Mouse (Mus musculus) hindbrain, embryonic 14.5 days (tissue): ENCODE measurements around the gene Tfe3. TPM values are rescaled to one million over a fixed set of nuclear protein-coding genes. Genes with fewer than 3 reads are reported as not detected.
"Not testable (repeated sequence)": the region's sequence is repeated elsewhere in the genome, so short reads cannot be mapped to it uniquely, and the experiment has no call there.

Experiments used
- ATAC-seq: fragments of 200-750 bp; cut with Nextera tagmentation; 2 replicates; pipeline ENCODE4 v1.8.0; 2017; ENCODE audit warnings: moderate number of reproducible peaks, mild to moderate bottlenecking, moderate TSS enrichment, moderate library complexity; ENCODE audit not compliant: low FRiP score
- DNase-seq: peaks from one replicate; pipeline ENCODE4 v3.0.0-alpha.2; 2015; ENCODE audit warnings: low spot score
- H3K27ac ChIP-seq: fragments of 300-500 bp; sonication (generic); 2 replicates; pipeline ENCODE4 v1.5.1; 2014; ENCODE audit warnings: mild to moderate bottlenecking, moderate library complexity
- H3K27me3 ChIP-seq: fragments of 300-500 bp; sonication (generic); 2 replicates; pipeline ENCODE4 v1.6.1; 2014; ENCODE audit warnings: mild to moderate bottlenecking, low read length, mixed read lengths; ENCODE audit not compliant: control insufficient read depth, insufficient read depth
- H3K36me3 ChIP-seq: fragments of 300-500 bp; sonication (generic); replicated peaks from 2 replicates; pipeline ENCODE4 v1.6.1; 2014; ENCODE audit not compliant: control insufficient read depth, insufficient read depth
- H3K4me1 ChIP-seq: fragments of 300-500 bp; sonication (generic); replicated peaks from 2 replicates; pipeline ENCODE4 v1.6.1; 2014; ENCODE audit warnings: antibody characterized with exemption, low read length, mixed read lengths; ENCODE audit not compliant: control insufficient read depth, insufficient read depth
- H3K4me2 ChIP-seq: fragments of 300-500 bp; sonication (generic); replicated peaks from 2 replicates; pipeline ENCODE4 v1.6.1; 2014; ENCODE audit warnings: mild to moderate bottlenecking, moderate library complexity
- H3K4me3 ChIP-seq: fragments of 300-500 bp; sonication (generic); replicated peaks from 2 replicates; pipeline ENCODE4 v1.5.1; 2014; ENCODE audit warnings: mild to moderate bottlenecking, low read length
- H3K9ac ChIP-seq: fragments of 300-500 bp; sonication (generic); 2 replicates; pipeline ENCODE4 v1.6.1; 2014
- H3K9me3 ChIP-seq: fragments of 300-500 bp; sonication (generic); 2 replicates; pipeline ENCODE4 v1.6.1; 2016; ENCODE audit warnings: low read length; ENCODE audit not compliant: control insufficient read depth
- WGBS: fragments of 180-500 bp; shearing (Covaris S2); extraction: QIAGEN DNeasy Blood & Tissue Kit; methylation state at CpG from one replicate; pipeline ENCODE4 v1.1.7; 2014; 5-methylcytosine and 5-hydroxymethylcytosine counted together
- polyA plus RNA-seq: library from polyadenylated mRNA; unstranded; fragments of >200 nt; fragmentation: Nextera tagmentation; extraction: Ambion mirVana; gene quantifications from 2 replicates; pipeline ENCODE4 v1.2.1, GENCODE M21; 2014

The Tfe3 gene
- polyA plus RNA-seq, 1 experiment from 2014 or later: 18.6 TPM

- ATAC-seq (no peak), DNase-seq (no peak)
- H3K36me3 ChIP-seq: no peaks in the 10 kb centered on the region
- H3K4me3 ChIP-seq: no peak overlapping the region
- no peak overlapping the region for H3K4me2 ChIP-seq
- WGBS: 72% methylated on average over 1 of the region's 1 CpGs
- 0 out of 2 replicates have a peak, but pooled peaks cover 5% of the 10 kb centered on the region for H3K4me1 ChIP-seq
- no peak overlapping the region for H3K27ac ChIP-seq
- no peaks in the 10 kb centered on the region for H3K27me3 ChIP-seq
- H3K9me3 ChIP-seq: no peaks in the 10 kb centered on the region
- H3K9ac ChIP-seq: no peak overlapping the region
Observed at GRCm38 (mm10) chrX:7744940-7745339, 17.4 kb upstream of the Tfe3 start.

- DNase-seq: no peak
- Histone ChIP-seq H3K36me3 (no peaks in the 10 kb centered on the region), H3K27me3 (no peaks in the 10 kb centered on the region), H3K4me2 (no peak overlapping the region), H3K27ac (no peak overlapping the region), H3K9me3 (no peaks in the 10 kb centered on the region), H3K4me3 (no peak overlapping the region), H3K4me1 (0 out of 2 replicates have a peak, but pooled peaks cover 5% of the 10 kb centered on the region), H3K9ac (no peak overlapping the region)
- ATAC-seq: no peak
- 93% methylated on average over 8 of the region's 8 CpGs for WGBS
Observed at GRCm38 (mm10) chrX:7745429-7745828, 16.9 kb upstream of the Tfe3 start.

DNA sequence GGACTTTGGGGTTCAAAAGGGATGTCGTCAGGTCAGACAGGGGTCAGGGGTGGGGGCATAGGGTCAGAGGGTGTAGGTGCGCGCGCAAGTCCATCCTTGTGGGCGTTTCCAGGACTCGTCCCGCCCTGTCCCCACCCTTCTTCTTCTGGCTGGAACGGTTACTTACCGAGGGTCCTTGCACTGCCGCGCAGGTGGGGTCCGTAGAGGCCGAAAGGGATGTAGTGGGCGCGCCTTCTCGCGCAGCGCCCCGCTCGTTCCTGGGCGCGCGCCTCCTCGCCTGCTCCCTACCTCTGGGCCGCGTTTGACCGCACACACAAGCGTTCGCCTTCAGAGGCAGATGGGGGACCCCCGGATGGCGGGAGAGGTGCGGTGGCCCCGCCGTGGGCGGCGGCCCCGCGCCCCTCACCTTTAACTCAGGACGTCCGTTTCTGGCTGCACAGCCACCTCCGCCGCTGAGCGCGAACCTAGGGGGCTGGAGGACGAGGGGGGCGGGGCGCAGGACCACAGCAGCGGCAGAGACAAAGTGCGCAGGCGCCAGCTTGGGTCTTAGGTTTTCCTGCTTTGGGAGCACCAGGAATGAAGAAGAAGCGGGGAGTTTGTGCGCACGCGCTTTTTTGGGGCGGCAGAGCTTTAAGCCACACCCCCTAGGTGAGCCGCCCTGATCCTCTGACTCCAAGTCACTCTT is 11.8 kb upstream of the Tfe3 start, which contains the start of gene Ccdc120:
Gene Ccdc120 (minus strand): TSS at position 474 of the 685 bp plus-strand sequence.
- peak; percentile 91 for ATAC-seq
- Histone ChIP-seq H3K9me3 (no peaks in the 10 kb centered on the region), H3K9ac (peak within 1 kb of the TSS; percentile 79), H3K36me3 (no peaks in the 10 kb centered on the region), H3K4me1 (0 out of 2 replicates have a peak, but pooled peaks cover 5% of the 10 kb centered on the region), H3K4me3 (peak within 1 kb of the TSS; percentile 63), H3K27me3 (no peaks in the 10 kb centered on the region), H3K4me2 (peak within 1 kb of the TSS; percentile 59), H3K27ac (peak within 1 kb of the TSS; percentile 47; the same call in 1 of the 2 replicates)
- WGBS: 12% methylated on average over 53 of the region's 56 CpGs
- peak; percentile 86 for DNase-seq

DNA sequence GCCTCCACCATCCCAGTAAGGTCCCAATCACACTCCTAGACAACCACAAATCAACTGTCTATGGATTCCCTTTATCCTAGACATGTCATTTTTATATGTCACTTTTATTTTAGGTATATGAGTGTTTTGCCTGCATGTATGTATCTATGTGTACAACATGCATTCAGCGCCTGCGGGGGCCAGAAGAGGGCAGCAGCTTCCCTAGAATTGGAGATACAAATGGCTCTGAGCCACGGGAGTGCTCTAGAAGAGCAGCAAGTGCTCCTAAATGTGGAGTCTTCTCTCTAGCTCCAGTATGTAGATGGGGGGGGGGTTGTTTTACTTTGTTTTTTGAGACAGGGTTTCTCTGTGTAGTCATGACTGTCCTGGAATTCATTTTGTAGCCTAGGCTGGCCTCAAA is 8.7 kb upstream of the Tfe3 start:
- H3K4me1 ChIP-seq, H3K9me3 ChIP-seq, H3K9ac ChIP-seq, DNase-seq, H3K27ac ChIP-seq, H3K36me3 ChIP-seq, H3K4me2 ChIP-seq, H3K4me3 ChIP-seq, ATAC-seq, H3K27me3 ChIP-seq: not testable (repeated sequence)
- 14% methylated on average over 3 of the region's 3 CpGs for WGBS

DNA sequence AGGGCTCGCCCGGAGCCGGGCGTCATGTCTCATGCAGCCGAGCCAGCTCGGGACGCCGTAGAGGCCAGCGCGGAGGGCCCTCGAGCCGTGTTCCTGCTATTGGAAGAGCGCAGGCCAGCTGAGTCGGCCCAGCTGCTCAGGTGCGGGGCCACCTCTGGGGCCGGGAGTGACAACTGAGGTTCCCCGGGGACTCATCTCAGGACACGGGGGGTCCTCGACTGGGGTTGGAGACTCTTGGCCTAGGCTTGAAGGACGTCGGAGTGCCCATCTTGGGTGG is 499 bp downstream of the Tfe3 start:
- H3K27ac ChIP-seq: peak overlapping the region; percentile 57; the same call in 1 of the 2 replicates

DNA sequence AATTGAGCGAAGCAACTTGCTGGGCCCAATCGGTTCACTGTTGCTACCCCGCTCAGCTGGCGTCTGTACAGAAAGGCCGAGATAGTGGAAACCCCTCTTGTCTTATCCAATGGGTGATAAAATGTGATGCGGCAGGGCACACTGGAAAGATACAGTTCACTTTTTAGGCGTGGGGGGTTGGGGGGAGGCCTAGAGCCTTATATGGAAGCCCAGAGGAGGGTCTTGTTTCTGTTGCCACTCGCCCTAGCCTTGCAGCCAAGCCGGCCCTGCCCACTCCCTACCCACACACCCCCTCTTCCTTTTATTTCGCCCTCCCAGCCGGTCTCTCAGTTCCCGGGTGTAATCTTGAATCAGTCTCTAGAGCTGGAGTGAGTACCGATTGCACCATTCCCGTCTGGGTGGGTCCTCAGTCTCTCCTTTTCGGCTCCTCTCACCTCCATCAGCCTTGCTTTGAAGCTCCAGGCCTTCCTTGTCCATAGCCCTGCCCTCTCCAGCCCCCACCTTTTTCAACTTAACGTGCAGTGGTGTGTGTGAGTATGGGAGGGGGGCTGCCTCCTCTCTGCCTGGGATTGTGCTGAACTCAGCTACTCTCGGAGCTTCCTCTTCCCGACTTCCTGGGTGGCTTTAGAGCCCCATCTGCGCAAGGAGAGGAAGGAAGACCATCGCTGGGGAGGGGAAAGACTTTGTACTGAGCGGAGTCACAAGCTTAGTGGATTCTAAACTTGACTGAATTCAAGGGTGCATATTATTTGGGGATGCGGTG is 1.5 kb downstream of the Tfe3 start:
- ATAC-seq: no peak
- Histone ChIP-seq H3K9me3 (no peaks in the 10 kb centered on the region), H3K9ac (peak overlapping the region; percentile 65), H3K4me2 (peak overlapping the region; percentile 67), H3K27me3 (no peaks in the 10 kb centered on the region), H3K4me1 (peaks cover 6% of the 10 kb centered on the region; the same call in 1 of the 2 replicates), H3K27ac (no peak overlapping the region), H3K4me3 (peak overlapping the region; percentile 60), H3K36me3 (peaks cover 22% of the 10 kb centered on the region; the same call in 1 of the 2 replicates)
- no peak for DNase-seq
- WGBS: 11% methylated on average over 21 of the region's 22 CpGs

More for the DNA sequence above, 499 bp downstream of the Tfe3 start:
- H3K4me3 ChIP-seq: peak overlapping the region; percentile 60
- no peaks in the 10 kb centered on the region for H3K9me3 ChIP-seq
- 0 out of 2 replicates have a peak, but pooled peaks have one; percentile 4 for ATAC-seq
- H3K9ac ChIP-seq: peak overlapping the region; percentile 65
- H3K4me1 ChIP-seq: peaks cover 6% of the 10 kb centered on the region; the same call in 1 of the 2 replicates
- 20% methylated on average over 21 of the region's 21 CpGs for WGBS
- H3K36me3 ChIP-seq: peaks cover 13% of the 10 kb centered on the region; the same call in 1 of the 2 replicates
- H3K27me3 ChIP-seq: no peaks in the 10 kb centered on the region
- no peak for DNase-seq
- H3K4me2 ChIP-seq: peak overlapping the region; percentile 67

GRCm38 (mm10) chrX:7764657-7765280 is 2.4 kb downstream of the Tfe3 start:
- 18% methylated on average over 9 of the region's 9 CpGs for WGBS
- 0 out of 2 replicates have a peak overlapping the region, but pooled peaks have one; percentile 65 for H3K9ac ChIP-seq
- H3K4me3 ChIP-seq: peak overlapping the region; percentile 60

DNA sequence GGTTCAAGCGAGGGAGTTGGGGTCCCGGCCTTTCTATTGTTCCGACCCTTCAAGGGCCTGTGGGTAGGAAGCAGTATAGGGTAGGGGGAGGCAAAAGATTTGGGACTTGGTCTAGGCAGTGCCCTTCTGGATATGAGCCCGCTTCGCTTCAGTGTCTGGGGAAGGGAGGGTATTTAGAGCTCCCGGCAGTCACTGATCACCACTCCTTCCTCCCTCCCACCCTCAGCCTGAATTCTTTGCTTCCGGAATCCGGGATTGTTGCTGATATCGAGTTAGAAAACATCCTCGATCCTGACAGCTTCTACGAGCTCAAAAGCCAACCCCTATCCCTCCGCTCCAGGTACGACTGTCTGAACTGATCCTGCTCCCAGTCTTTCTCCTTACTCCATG is 2.9 kb downstream of the Tfe3 start:
- H3K4me1 ChIP-seq: peaks cover 6% of the 10 kb centered on the region; the same call in 1 of the 2 replicates
- ATAC-seq (no peak), DNase-seq (no peak)
- peak overlapping the region; percentile 60 for H3K4me3 ChIP-seq
- peaks cover 33% of the 10 kb centered on the region for H3K36me3 ChIP-seq
- H3K9ac ChIP-seq: peak overlapping the region; percentile 65; the same call in 1 of the 2 replicates
- peak overlapping the region; percentile 38; the same call in 1 of the 2 replicates for H3K27ac ChIP-seq
- H3K9me3 ChIP-seq: no peaks in the 10 kb centered on the region
- peak overlapping the region; percentile 67 for H3K4me2 ChIP-seq
- H3K27me3 ChIP-seq: no peaks in the 10 kb centered on the region
- 21% methylated on average over 13 of the region's 13 CpGs for WGBS

More at GRCm38 (mm10) chrX:7764657-7765280, 2.4 kb downstream of the Tfe3 start:
- no peak for DNase-seq
- peaks cover 29% of the 10 kb centered on the region; the same call in 1 of the 2 replicates for H3K36me3 ChIP-seq
- no peaks in the 10 kb centered on the region for H3K9me3 ChIP-seq
- peaks cover 6% of the 10 kb centered on the region; the same call in 1 of the 2 replicates for H3K4me1 ChIP-seq
- no peak overlapping the region for H3K27ac ChIP-seq
- ATAC-seq: no peak
- no peaks in the 10 kb centered on the region for H3K27me3 ChIP-seq
- peak overlapping the region; percentile 67 for H3K4me2 ChIP-seq

- ATAC-seq: no peak
- Histone ChIP-seq H3K27me3 (no peaks in the 10 kb centered on the region), H3K4me1 (peaks cover 6% of the 10 kb centered on the region; the same call in 1 of the 2 replicates), H3K36me3 (peaks cover 36% of the 10 kb centered on the region), H3K9ac (peak overlapping the region; percentile 65; the same call in 1 of the 2 replicates), H3K4me3 (peak overlapping the region; percentile 60), H3K4me2 (peak overlapping the region; percentile 67), H3K27ac (peak overlapping the region; percentile 38; the same call in 1 of the 2 replicates), H3K9me3 (no peaks in the 10 kb centered on the region)
- 20% methylated on average over 11 of the region's 11 CpGs for WGBS
- no peak for DNase-seq
Observed at GRCm38 (mm10) chrX:7765764-7766163, 3.4 kb downstream of the Tfe3 start.
